Mouse (Mus musculus) embryonic facial prominence, embryonic 10.5 days (tissue): ENCODE results near the gene Ube2l6. TPM values are rescaled to one million over a fixed set of nuclear protein-coding genes. Genes with fewer than 3 reads are reported as not detected.

Experiments used
- DNase-seq: peaks from one replicate; pipeline ENCODE4 v3.0.0-alpha.2; 2017; ENCODE audit warnings: low spot score
- H3K27ac ChIP-seq: fragments of 300-500 bp; sonication (generic); replicated peaks from 2 replicates; pipeline ENCODE4 v1.5.1; 2016; ENCODE audit warnings: mild to moderate bottlenecking
- H3K27me3 ChIP-seq: fragments of 300-500 bp; sonication (generic); replicated peaks from 2 replicates; pipeline ENCODE4 v1.6.1; 2016; ENCODE audit warnings: low read depth, mild to moderate bottlenecking; ENCODE audit not compliant: poor library complexity, severe bottlenecking
- H3K36me3 ChIP-seq: fragments of 300-500 bp; sonication (generic); replicated peaks from 2 replicates; pipeline ENCODE4 v1.6.1; 2016; ENCODE audit warnings: mild to moderate bottlenecking, moderate library complexity
- H3K4me1 ChIP-seq: fragments of 300-500 bp; sonication (generic); 2 replicates; pipeline ENCODE4 v1.6.1; 2016
- H3K4me3 ChIP-seq: fragments of 300-500 bp; sonication (generic); 2 replicates; pipeline ENCODE4 v1.5.1; 2016; ENCODE audit warnings: mild to moderate bottlenecking, moderate library complexity
- H3K9me3 ChIP-seq: fragments of 300-500 bp; sonication (generic); 2 replicates; pipeline ENCODE4 v1.6.1; 2016; ENCODE audit warnings: mild to moderate bottlenecking
- WGBS: fragments of 180-500 bp; shearing (Covaris S2); methylation state at CpG from one replicate; pipeline ENCODE4 v1.1.7; 2016; 5-methylcytosine and 5-hydroxymethylcytosine counted together
- polyA plus RNA-seq: library from polyadenylated mRNA; unstranded; fragments of >200 nt; fragmentation: Nextera tagmentation; extraction: Ambion mirVana; gene quantifications from 2 replicates; pipeline ENCODE4 v1.2.1, GENCODE M21; 2016

Ube2l6 gene
- polyA plus RNA-seq, 1 experiment from 2014 or later = 22.7 TPM

GRCm38 (mm10) chr2:84841905-84842304 is 43.3 kb downstream of the Ube2l6 start:
- peaks cover 50% of the 10 kb centered on the region for H3K4me1 ChIP-seq
- no peak for DNase-seq
- H3K27me3 ChIP-seq = peaks cover 18% of the 10 kb centered on the region
- H3K4me3 ChIP-seq = peak overlapping the region; percentile 85
- H3K9me3 ChIP-seq = no peaks in the 10 kb centered on the region
- H3K27ac ChIP-seq = peak overlapping the region; percentile 96; the same call in 1 of the 2 replicates
- peaks cover 33% of the 10 kb centered on the region for H3K36me3 ChIP-seq

DNA sequence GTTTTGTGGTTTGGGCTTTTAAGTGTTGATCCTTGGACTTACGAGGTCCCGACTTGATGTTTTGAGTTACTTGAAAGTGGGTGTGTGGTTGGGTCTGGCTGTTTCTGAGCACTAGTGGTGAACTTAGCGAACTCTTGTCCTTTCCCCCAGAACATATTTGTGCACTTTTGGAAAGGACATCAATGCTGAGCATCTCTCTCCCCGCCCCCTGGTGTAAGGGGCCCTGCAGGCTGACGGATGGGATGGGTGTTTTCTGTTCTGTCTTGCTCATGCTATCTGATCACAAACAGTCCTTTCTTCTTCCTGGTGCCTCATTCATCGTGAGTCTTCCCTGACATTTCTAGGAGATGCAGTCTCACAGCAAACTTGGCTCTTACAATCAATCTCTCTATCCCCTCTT is 45.0 kb downstream of the Ube2l6 start:
- Histone ChIP-seq H3K4me1 (peaks cover 36% of the 10 kb centered on the region), H3K27me3 (peaks cover 2% of the 10 kb centered on the region), H3K36me3 (peaks cover 51% of the 10 kb centered on the region), H3K4me3 (no peak overlapping the region), H3K9me3 (no peaks in the 10 kb centered on the region), H3K27ac (no peak overlapping the region)
- 81% methylated on average over 6 of the region's 6 CpGs for WGBS
- DNase-seq = no peak

- Histone ChIP-seq H3K4me1 (peaks cover 27% of the 10 kb centered on the region), H3K36me3 (peaks cover 66% of the 10 kb centered on the region), H3K27me3 (no peaks in the 10 kb centered on the region), H3K4me3 (no peak overlapping the region), H3K27ac (no peak overlapping the region), H3K9me3 (no peaks in the 10 kb centered on the region)
- no peak for DNase-seq
- 87% methylated on average over 1 of the region's 1 CpGs for WGBS
Observed at GRCm38 (mm10) chr2:84845226-84845625, 46.6 kb downstream of the Ube2l6 start.

DNA sequence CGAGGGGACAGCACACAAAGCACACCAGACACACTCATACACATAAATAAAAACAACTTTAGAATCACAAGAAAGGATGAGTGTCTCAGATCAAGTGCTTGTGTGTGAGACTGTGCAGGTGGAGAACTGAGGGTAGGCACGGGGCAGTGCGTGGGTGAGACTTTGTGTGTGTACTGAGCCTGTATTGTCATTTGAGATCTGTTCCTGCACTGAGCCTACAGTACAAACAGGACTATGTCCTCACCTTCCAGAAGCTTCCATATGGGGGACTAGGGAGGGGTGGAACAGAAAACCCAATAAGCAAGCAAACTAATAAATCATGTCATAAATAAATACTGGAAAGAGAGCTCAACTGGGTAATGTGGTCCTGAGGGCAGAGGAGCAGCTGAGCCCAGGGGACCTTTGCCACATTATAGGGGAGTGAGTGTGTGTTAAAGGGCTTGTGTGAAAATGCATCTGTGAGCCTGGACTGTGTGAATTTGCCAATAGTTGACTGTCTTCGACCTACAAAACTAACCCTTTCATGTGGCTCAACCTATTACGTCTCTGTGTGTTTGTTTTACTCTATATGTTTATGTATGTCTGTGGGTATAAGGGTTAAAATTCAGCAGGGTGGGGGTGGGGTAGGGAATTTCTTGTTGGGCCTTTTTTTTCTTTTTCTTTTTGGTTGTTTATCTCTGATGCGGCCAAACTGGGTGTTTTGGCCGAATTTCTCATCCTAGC is 51.9 kb downstream of the Ube2l6 start:
- no peak overlapping the region for H3K27ac ChIP-seq
- no peak overlapping the region for H3K4me3 ChIP-seq
- peaks cover 96% of the 10 kb centered on the region for H3K36me3 ChIP-seq
- H3K9me3 ChIP-seq = no peaks in the 10 kb centered on the region
- H3K4me1 ChIP-seq = peaks cover 18% of the 10 kb centered on the region
- 61% methylated on average over 7 of the region's 7 CpGs for WGBS
- no peak for DNase-seq
- no peaks in the 10 kb centered on the region for H3K27me3 ChIP-seq

GRCm38 (mm10) chr2:84851130-84852040 is 52.8 kb downstream of the Ube2l6 start:
- Histone ChIP-seq H3K27ac (no peak overlapping the region), H3K36me3 (peaks cover 96% of the 10 kb centered on the region), H3K4me3 (peak overlapping the region; percentile 30; the same call in 1 of the 2 replicates), H3K9me3 (no peaks in the 10 kb centered on the region), H3K4me1 (peaks cover 18% of the 10 kb centered on the region), H3K27me3 (no peaks in the 10 kb centered on the region)
- WGBS = 32% methylated on average over 23 of the region's 23 CpGs
- peak; percentile 80 for DNase-seq

DNA sequence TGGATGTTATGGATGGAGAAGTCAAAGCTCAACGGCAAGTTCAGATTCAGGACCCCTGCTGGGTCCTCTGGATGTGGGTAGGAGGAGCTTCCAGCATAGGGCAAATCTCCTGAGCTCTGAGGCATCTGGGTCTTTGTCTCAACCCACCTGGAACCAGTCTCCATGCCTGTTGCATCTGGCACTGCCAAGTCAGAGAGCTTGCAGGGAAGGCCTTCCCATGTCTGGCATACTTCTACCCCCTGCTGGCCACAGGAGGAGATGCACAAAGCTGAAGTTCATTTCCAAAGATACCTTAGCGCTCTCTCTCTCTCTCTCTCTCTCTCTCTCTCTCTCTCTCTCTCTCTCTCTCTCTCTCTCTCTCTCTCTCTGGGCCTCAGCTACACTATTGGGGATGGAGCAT is 57.1 kb downstream of the Ube2l6 start:
- DNase-seq = peak; percentile 61
- 65% methylated on average over 2 of the region's 2 CpGs for WGBS
- Histone ChIP-seq H3K27ac (no peak overlapping the region), H3K4me1 (peaks cover 10% of the 10 kb centered on the region), H3K36me3 (peaks cover 95% of the 10 kb centered on the region), H3K27me3 (no peaks in the 10 kb centered on the region), H3K4me3 (no peak overlapping the region), H3K9me3 (no peaks in the 10 kb centered on the region)

- peaks cover 98% of the 10 kb centered on the region for H3K36me3 ChIP-seq
- H3K4me1 ChIP-seq = no peaks in the 10 kb centered on the region
- no peak for DNase-seq
- WGBS = 87% methylated on average over 1 of the region's 1 CpGs
- H3K4me3 ChIP-seq = no peak overlapping the region
- no peaks in the 10 kb centered on the region for H3K9me3 ChIP-seq
- no peaks in the 10 kb centered on the region for H3K27me3 ChIP-seq
- no peak overlapping the region for H3K27ac ChIP-seq
Observed at GRCm38 (mm10) chr2:84858551-84858950, 59.9 kb downstream of the Ube2l6 start.

Other genes with a start within 250 kb of the Ube2l6 start
- 43.3 and 44.3 TPM in 2 replicates for gene Ctnnd1, start 148.1 kb upstream of the Ube2l6 start, polyA plus RNA-seq
- 0.14 and 0.41 TPM in 2 replicates for gene Btbd18, start 139.7 kb upstream of the Ube2l6 start, polyA plus RNA-seq
- gene Selenoh, start 128.1 kb upstream of the Ube2l6 start, polyA plus RNA-seq = 505 and 520 TPM in 2 replicates
- not detected in 2 replicates for gene Gm28635, start 120.8 kb upstream of the Ube2l6 start, polyA plus RNA-seq
- gene Med19, start 120.4 kb upstream of the Ube2l6 start, polyA plus RNA-seq = 45.3 and 46.4 TPM in 2 replicates
- 135 and 137 TPM in 2 replicates for gene Tmx2, start 119.7 kb upstream of the Ube2l6 start, polyA plus RNA-seq
- gene Zdhhc5, start 83.6 kb upstream of the Ube2l6 start, polyA plus RNA-seq = 30.2 and 31.9 TPM in 2 replicates
- 53.2 and 53.8 TPM in 2 replicates for gene Clp1, start 71.5 kb upstream of the Ube2l6 start, polyA plus RNA-seq
- 8.1 and 8.9 TPM in 2 replicates for gene Ypel4, start 64.8 kb upstream of the Ube2l6 start, polyA plus RNA-seq
- gene Gm19426, start 55.2 kb upstream of the Ube2l6 start, polyA plus RNA-seq = 8.0 and 9.5 TPM in 2 replicates
- gene Serping1, start 23.4 kb upstream of the Ube2l6 start, polyA plus RNA-seq = 16.6 and 18.7 TPM in 2 replicates
- gene Smtnl1, start 23.8 kb downstream of the Ube2l6 start, polyA plus RNA-seq = 0.21 and 0.27 TPM in 2 replicates
- gene Timm10, start 28.2 kb downstream of the Ube2l6 start, polyA plus RNA-seq = 64.9 and 65.8 TPM in 2 replicates
- 30.4 and 35.4 TPM in 2 replicates for gene Slc43a1, start 40.0 kb downstream of the Ube2l6 start, polyA plus RNA-seq
- 2.5 and 2.6 TPM in 2 replicates for gene Rtn4rl2, start 87.9 kb downstream of the Ube2l6 start, polyA plus RNA-seq
- 29.5 and 30.8 TPM in 2 replicates for gene Slc43a3, start 137.8 kb downstream of the Ube2l6 start, polyA plus RNA-seq
- gene Prg2, start 181.6 kb downstream of the Ube2l6 start, polyA plus RNA-seq = 0.30 TPM in 1 of 2 replicates, not detected in the other
- not detected in 2 replicates for gene Prg3, start 189.4 kb downstream of the Ube2l6 start, polyA plus RNA-seq
- 419 and 425 TPM in 2 replicates for gene Ssrp1, start 238.4 kb downstream of the Ube2l6 start, polyA plus RNA-seq
- 10.0 and 11.5 TPM in 2 replicates for gene P2rx3, start 238.6 kb downstream of the Ube2l6 start, polyA plus RNA-seq
- gene Tnks1bp1, start 249.2 kb downstream of the Ube2l6 start, polyA plus RNA-seq = 31.5 and 33.1 TPM in 2 replicates